Mouse (Mus musculus) hindbrain, embryonic 13.5 days (tissue): Measurements from ENCODE around the gene Zfp319. TPM values are rescaled to one million over a fixed set of nuclear protein-coding genes. Genes with fewer than 3 reads are reported as not detected.

Source experiments
- ATAC-seq: fragments of 200-750 bp; cut with Nextera tagmentation; 2 replicates; pipeline ENCODE4 v1.8.0; 2017; ENCODE audit warnings: moderate TSS enrichment; ENCODE audit not compliant: low FRiP score
- H3K27ac ChIP-seq: fragments of 300-500 bp; sonication (generic); 2 replicates; pipeline ENCODE4 v1.5.1; 2015; ENCODE audit warnings: inconsistent platforms, mild to moderate bottlenecking, moderate library complexity
- H3K27me3 ChIP-seq: fragments of 300-500 bp; sonication (generic); 2 replicates; pipeline ENCODE4 v1.6.1; 2015; ENCODE audit warnings: mild to moderate bottlenecking, inconsistent platforms
- H3K36me3 ChIP-seq: fragments of 300-500 bp; sonication (generic); 2 replicates; pipeline ENCODE4 v1.6.1; 2015; ENCODE audit warnings: mild to moderate bottlenecking, inconsistent platforms
- H3K4me1 ChIP-seq: fragments of 300-500 bp; sonication (generic); replicated peaks from 2 replicates; pipeline ENCODE4 v1.6.1; 2015; ENCODE audit warnings: inconsistent platforms
- H3K4me2 ChIP-seq: fragments of 300-500 bp; sonication (generic); 2 replicates; pipeline ENCODE4 v1.6.1; 2015; ENCODE audit warnings: inconsistent platforms, mild to moderate bottlenecking, moderate library complexity
- H3K4me3 ChIP-seq: fragments of 300-500 bp; sonication (generic); 2 replicates; pipeline ENCODE4 v1.5.1; 2015; ENCODE audit warnings: mild to moderate bottlenecking, inconsistent platforms
- H3K9ac ChIP-seq: fragments of 300-500 bp; sonication (generic); 2 replicates; pipeline ENCODE4 v1.6.1; 2015; ENCODE audit warnings: mild to moderate bottlenecking, inconsistent platforms
- H3K9me3 ChIP-seq: fragments of 300-500 bp; sonication (generic); 2 replicates; pipeline ENCODE4 v1.6.1; 2016; ENCODE audit warnings: inconsistent platforms
- WGBS: fragments of 180-500 bp; shearing (Covaris S2); methylation state at CpG from one replicate; pipeline ENCODE4 v1.1.7; 2015; 5-methylcytosine and 5-hydroxymethylcytosine counted together
- polyA plus RNA-seq: library from polyadenylated mRNA; unstranded; fragments of >200 nt; fragmentation: Nextera tagmentation; extraction: Ambion mirVana; gene quantifications from 2 replicates; pipeline ENCODE4 v1.2.1, GENCODE M21; 2015

The Zfp319 gene
- polyA plus RNA-seq, 1 experiment from 2014 or later, result 16.6 TPM

- 3% methylated on average over 41 of the region's 41 CpGs for WGBS
- peaks cover 18% of the 10 kb centered on the region for H3K27me3 ChIP-seq
- no peak overlapping the region for H3K27ac ChIP-seq
- H3K4me1 ChIP-seq, result peaks cover 28% of the 10 kb centered on the region
- H3K4me3 ChIP-seq, result peak overlapping the region; percentile 41
- peak; percentile 72 for ATAC-seq
- peaks cover 20% of the 10 kb centered on the region for H3K36me3 ChIP-seq
- H3K9ac ChIP-seq, result peak overlapping the region; percentile 68
- peak overlapping the region; percentile 76 for H3K4me2 ChIP-seq
- no peaks in the 10 kb centered on the region for H3K9me3 ChIP-seq
Measured at GRCm38 (mm10) chr8:95320224-95321139, 11.3 kb downstream of the Zfp319 start.

GRCm38 (mm10) chr8:95315350-95315749 lies 16.4 kb downstream of the Zfp319 start:
- no peak overlapping the region for H3K4me2 ChIP-seq
- no peaks in the 10 kb centered on the region for H3K36me3 ChIP-seq
- no peak for ATAC-seq
- H3K9ac ChIP-seq, result no peak overlapping the region
- H3K27me3 ChIP-seq, result peaks cover 11% of the 10 kb centered on the region
- no peaks in the 10 kb centered on the region for H3K9me3 ChIP-seq
- 92% methylated on average over 1 of the region's 1 CpGs for WGBS
- H3K4me3 ChIP-seq, result no peak overlapping the region
- H3K27ac ChIP-seq, result no peak overlapping the region
- peaks cover 19% of the 10 kb centered on the region for H3K4me1 ChIP-seq

DNA sequence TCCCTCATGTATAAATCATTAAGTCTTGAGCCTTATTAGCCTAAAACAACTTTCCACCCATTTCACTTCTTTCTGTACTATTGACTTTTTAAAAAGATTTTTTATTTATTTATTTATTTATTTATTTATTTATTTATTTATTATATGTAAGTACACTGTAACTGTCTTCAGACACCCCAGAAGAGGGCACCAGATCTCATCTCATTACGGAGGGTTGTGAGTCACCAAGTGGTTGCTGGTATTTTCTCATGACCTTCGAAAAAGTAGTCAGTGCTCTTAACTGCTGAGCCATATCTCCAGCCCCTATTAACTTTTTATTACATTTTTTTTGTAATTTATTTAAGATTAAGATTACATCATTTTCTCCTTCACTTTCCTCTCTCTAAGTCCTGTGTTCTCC lies 17.0 kb downstream of the Zfp319 start:
- Histone ChIP-seq H3K9ac (no peak overlapping the region), H3K4me3 (no peak overlapping the region), H3K9me3 (no peaks in the 10 kb centered on the region), H3K27me3 (peaks cover 6% of the 10 kb centered on the region), H3K4me2 (no peak overlapping the region), H3K4me1 (peaks cover 16% of the 10 kb centered on the region), H3K27ac (no peak overlapping the region), H3K36me3 (no peaks in the 10 kb centered on the region)
- 73% methylated on average over 2 of the region's 2 CpGs for WGBS
- ATAC-seq, result no peak

- no peak for ATAC-seq
- no peak overlapping the region for H3K27ac ChIP-seq
- 93% methylated on average over 6 of the region's 6 CpGs for WGBS
Measured at GRCm38 (mm10) chr8:95313857-95314256, 17.9 kb downstream of the Zfp319 start.

DNA sequence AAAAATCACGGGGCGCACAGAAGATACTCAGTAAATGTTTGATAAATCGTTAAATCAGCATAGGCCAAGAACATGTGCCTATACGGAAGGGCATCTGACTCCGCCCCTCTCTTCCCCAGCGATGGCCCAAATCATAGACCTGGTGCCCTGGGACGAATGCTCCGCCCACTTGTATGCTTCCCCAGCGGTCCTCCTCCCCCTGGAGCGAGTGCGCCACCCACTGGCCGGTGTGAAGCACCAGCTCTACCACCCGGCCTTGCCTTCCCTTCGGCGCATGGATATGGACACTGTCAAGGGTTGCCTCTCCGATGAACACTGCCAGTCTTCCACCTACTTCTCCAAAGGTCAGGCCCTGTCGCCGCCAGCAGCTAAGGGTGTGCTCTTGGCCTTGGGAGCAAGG lies 18.9 kb downstream of the Zfp319 start:
- H3K27me3 ChIP-seq, result no peaks in the 10 kb centered on the region; the same call in 1 of the 2 replicates
- H3K9me3 ChIP-seq, result no peaks in the 10 kb centered on the region
- H3K4me1 ChIP-seq, result peaks cover 16% of the 10 kb centered on the region
- no peak overlapping the region for H3K9ac ChIP-seq
- H3K4me3 ChIP-seq, result no peak overlapping the region
- H3K4me2 ChIP-seq, result no peak overlapping the region
- 70% methylated on average over 18 of the region's 18 CpGs for WGBS
- H3K36me3 ChIP-seq, result no peaks in the 10 kb centered on the region
- ATAC-seq, result no peak
- H3K27ac ChIP-seq, result no peak overlapping the region

More at GRCm38 (mm10) chr8:95313857-95314256, 17.9 kb downstream of the Zfp319 start:
- peaks cover 4% of the 10 kb centered on the region; the same call in 1 of the 2 replicates for H3K27me3 ChIP-seq
- H3K4me2 ChIP-seq, result no peak overlapping the region
- H3K36me3 ChIP-seq, result no peaks in the 10 kb centered on the region
- H3K9me3 ChIP-seq, result no peaks in the 10 kb centered on the region
- H3K4me1 ChIP-seq, result peaks cover 16% of the 10 kb centered on the region
- no peak overlapping the region for H3K9ac ChIP-seq
- H3K4me3 ChIP-seq, result no peak overlapping the region

- H3K27ac ChIP-seq, result 0 out of 2 replicates have a peak within 1 kb of the TSS, but pooled peaks have one; percentile 15
- no peak within 1 kb of the TSS for H3K9ac ChIP-seq
- peaks cover 20% of the 10 kb centered on the region for H3K4me1 ChIP-seq
- H3K4me2 ChIP-seq, result no peak within 1 kb of the TSS
- H3K27me3 ChIP-seq, result no peaks in the 10 kb centered on the region
- H3K4me3 ChIP-seq, result no peak within 1 kb of the TSS
- WGBS, result 25% methylated on average over 6 of the region's 6 CpGs
- ATAC-seq, result peak; percentile 29; the same call in 1 of the 2 replicates
- H3K36me3 ChIP-seq, result no peaks in the 10 kb centered on the region
- H3K9me3 ChIP-seq, result no peaks in the 10 kb centered on the region
Measured at GRCm38 (mm10) chr8:95310342-95310970, 21.3 kb downstream of the Zfp319 start, which contains the start of gene Tepp. Gene Tepp, plus strand, starts transcription at chr8:95310566.

DNA sequence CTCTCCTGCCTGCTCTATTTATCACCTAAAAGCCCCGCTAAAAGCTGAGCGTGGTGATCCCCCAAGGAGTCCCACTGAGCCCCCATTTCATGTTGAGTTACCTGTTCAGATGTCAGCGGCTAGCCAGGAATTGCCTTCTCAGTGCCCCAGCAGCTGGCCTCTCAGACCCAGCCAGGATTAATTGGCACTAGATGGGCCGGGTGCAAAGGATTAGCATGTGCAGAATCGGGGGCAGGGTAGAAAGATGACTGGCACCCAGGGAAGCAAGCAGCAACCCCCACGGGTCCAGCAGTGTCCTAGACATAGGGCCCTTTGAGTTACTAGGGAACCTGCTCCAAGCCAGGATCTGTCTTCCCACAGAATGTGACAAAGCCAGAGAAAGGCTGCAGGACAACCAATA lies 25.3 kb downstream of the Zfp319 start, which contains the start of gene Cngb1:
Gene Cngb1 (minus strand): TSS at position 155 of the 400 bp plus-strand sequence.
- Histone ChIP-seq H3K4me3 (no peak within 1 kb of the TSS), H3K9ac (no peak within 1 kb of the TSS), H3K36me3 (no peaks in the 10 kb centered on the region), H3K4me1 (peaks cover 18% of the 10 kb centered on the region), H3K27ac (no peak within 1 kb of the TSS), H3K9me3 (no peaks in the 10 kb centered on the region), H3K4me2 (no peak within 1 kb of the TSS), H3K27me3 (no peaks in the 10 kb centered on the region)
- no peak for ATAC-seq
- 57% methylated on average over 6 of the region's 6 CpGs for WGBS

GRCm38 (mm10) chr8:95305526-95305925 lies 26.2 kb downstream of the Zfp319 start:
- Histone ChIP-seq H3K9ac (no peak overlapping the region), H3K4me3 (no peak overlapping the region), H3K4me2 (no peak overlapping the region), H3K9me3 (no peaks in the 10 kb centered on the region), H3K27me3 (no peaks in the 10 kb centered on the region), H3K27ac (no peak overlapping the region), H3K4me1 (peaks cover 9% of the 10 kb centered on the region), H3K36me3 (no peaks in the 10 kb centered on the region)
- no peak for ATAC-seq
- WGBS, result 74% methylated on average over 4 of the region's 4 CpGs

DNA sequence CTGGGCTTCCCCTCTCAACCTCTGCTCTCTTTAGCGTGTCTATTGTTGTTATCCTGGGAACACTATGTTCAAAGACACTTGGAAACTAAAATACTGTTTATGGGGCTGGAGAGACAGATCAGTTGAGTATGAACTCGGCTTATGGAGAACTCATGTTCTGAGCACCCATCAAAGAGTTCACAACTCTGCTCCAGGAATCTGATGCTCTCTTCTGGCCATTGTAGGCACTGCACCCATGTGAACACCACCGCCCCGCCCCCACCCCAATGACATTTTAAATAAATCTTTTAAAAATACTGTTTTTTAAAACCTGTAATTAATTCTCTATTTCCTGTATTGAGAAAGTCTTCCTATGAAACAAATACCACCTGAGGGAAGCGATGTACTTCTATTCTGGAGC lies 29.3 kb downstream of the Zfp319 start:
- peaks cover 4% of the 10 kb centered on the region; the same call in 1 of the 2 replicates for H3K4me1 ChIP-seq
- no peak overlapping the region for H3K4me2 ChIP-seq
- no peak overlapping the region for H3K9ac ChIP-seq
- H3K9me3 ChIP-seq, result no peaks in the 10 kb centered on the region
- WGBS, result 24% methylated on average over 5 of the region's 5 CpGs
- H3K27ac ChIP-seq, result no peak overlapping the region
- H3K36me3 ChIP-seq, result no peaks in the 10 kb centered on the region
- H3K4me3 ChIP-seq, result no peak overlapping the region
- H3K27me3 ChIP-seq, result no peaks in the 10 kb centered on the region
- no peak for ATAC-seq

- Histone ChIP-seq H3K9ac (no peak overlapping the region), H3K36me3 (no peaks in the 10 kb centered on the region), H3K9me3 (no peaks in the 10 kb centered on the region), H3K27me3 (no peaks in the 10 kb centered on the region), H3K4me3 (no peak overlapping the region), H3K4me1 (peaks cover 13% of the 10 kb centered on the region), H3K4me2 (no peak overlapping the region), H3K27ac (0 out of 2 replicates have a peak overlapping the region, but pooled peaks have one; percentile 36)
- WGBS, result 75% methylated on average over 7 of the region's 7 CpGs
- peak; percentile 59 for ATAC-seq
Measured at GRCm38 (mm10) chr8:95293891-95294290, 37.9 kb downstream of the Zfp319 start.

DNA sequence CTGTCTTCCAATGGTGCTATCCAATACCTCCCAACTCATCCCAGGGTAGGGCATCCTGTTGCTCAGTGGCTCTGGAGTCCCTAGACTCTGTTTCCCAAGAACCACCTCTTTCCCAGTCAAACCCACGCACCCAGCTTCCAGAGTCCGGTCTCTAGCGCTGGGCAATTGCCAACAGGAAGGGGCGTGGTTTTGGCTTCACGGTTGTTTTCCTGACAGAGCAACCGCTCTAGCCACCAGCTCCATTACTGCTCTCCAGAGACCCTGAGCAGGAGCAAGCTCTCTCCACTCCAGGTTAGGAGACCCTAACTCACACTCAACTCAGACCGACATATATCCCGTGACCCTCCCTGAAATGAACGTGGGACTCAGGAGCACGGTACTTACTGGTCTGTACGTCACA lies 38.6 kb downstream of the Zfp319 start:
- H3K4me2 ChIP-seq, result no peak overlapping the region
- ATAC-seq, result no peak

GRCm38 (mm10) chr8:95289066-95289650 lies 42.6 kb downstream of the Zfp319 start:
- Histone ChIP-seq H3K4me1 (peaks cover 13% of the 10 kb centered on the region), H3K4me2 (no peak overlapping the region), H3K27me3 (no peaks in the 10 kb centered on the region), H3K9ac (no peak overlapping the region), H3K36me3 (no peaks in the 10 kb centered on the region), H3K9me3 (no peaks in the 10 kb centered on the region), H3K27ac (no peak overlapping the region), H3K4me3 (no peak overlapping the region)
- no peak for ATAC-seq
- 71% methylated on average over 6 of the region's 6 CpGs for WGBS

More for the DNA sequence above, 38.6 kb downstream of the Zfp319 start:
- Histone ChIP-seq H3K27ac (no peak overlapping the region), H3K27me3 (no peaks in the 10 kb centered on the region), H3K9ac (no peak overlapping the region), H3K4me3 (no peak overlapping the region), H3K36me3 (no peaks in the 10 kb centered on the region), H3K9me3 (no peaks in the 10 kb centered on the region), H3K4me1 (peaks cover 14% of the 10 kb centered on the region)
- 76% methylated on average over 11 of the region's 11 CpGs for WGBS
